Mouse (Mus musculus) hindlimb bud, embryonic 11.5 days (tissue): ENCODE data around the gene Hipk2.

Source experiments
- DNase-seq: peaks from one replicate; pipeline ENCODE4 v3.0.0-alpha.2; 2012; ENCODE audit warnings: low read depth, low spot score; ENCODE audit errors: extremely low spot score

Hipk2 gene

DNA sequence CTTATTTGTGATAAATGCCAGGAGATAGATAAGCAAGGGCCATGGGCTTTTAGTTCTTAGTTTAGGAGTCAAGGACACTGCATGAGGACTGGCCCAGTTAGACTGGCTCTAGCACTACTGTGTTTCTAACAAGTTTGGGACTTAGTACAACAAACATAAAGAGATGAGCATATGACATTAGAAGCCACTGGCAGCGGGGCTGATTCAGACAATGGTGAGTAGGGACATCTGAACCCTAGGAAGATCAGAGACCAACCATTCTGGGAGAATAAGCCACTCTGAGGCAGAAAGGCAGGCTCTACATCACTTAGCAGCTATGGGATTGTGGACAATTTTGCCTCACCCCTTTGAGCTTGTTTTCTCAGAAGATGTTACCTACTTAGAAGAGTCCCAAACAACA lies 79.6 kb downstream of the Hipk2 start:
- DNase-seq, result no peak

DNA sequence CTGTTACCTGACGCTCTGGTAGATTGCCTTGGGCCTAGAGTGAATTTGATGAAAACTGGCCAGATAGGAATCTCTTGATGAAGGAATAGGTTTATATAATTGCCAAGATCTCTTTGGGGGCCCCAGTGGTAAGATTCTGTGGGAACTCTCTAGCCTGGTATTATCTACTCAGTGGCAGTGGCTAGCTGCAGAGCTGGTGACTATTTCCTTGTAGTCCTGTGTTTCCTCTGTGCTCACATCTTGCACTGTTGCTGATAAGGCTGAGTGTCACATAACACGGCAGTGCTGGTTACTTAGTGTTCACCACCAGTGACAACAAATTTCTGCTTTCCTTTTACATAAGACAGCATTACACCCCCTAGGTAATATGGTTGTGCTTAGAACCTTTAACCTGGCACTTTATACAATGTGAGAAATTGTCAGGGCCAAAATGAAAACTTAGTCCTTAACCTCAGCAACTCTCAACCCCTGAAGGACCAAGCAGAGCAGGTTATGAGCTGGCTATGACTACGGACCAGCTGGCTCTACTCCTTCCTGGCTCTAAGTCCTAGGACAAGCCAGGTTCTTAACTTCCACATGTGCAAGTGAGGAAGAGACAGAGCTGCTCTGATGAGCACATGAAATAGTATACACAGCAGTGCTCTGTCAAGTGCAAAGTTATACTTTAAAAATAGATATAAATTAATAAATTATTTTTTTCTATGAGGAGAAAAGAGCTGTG lies 80.7 kb downstream of the Hipk2 start:
- DNase-seq, result no peak

DNA sequence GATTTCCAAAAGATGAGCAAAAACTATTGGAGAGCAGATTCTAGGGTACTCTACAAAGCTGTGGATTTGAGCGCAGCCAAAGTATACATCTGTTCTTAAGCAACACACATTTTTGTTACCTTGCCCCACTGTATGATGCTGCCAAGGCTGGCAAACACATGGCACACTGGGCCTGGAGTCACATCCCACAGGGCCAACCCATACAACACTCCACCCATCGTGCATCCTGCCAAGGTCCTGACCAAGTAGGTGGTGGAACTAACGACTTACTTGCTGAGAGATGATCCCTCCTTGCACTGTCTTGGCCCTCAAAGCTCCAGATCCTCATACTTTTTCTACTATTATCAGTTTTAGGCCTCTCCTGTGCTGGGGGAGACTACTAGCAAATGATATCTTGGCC lies 83.0 kb downstream of the Hipk2 start:
- no peak for DNase-seq

DNA sequence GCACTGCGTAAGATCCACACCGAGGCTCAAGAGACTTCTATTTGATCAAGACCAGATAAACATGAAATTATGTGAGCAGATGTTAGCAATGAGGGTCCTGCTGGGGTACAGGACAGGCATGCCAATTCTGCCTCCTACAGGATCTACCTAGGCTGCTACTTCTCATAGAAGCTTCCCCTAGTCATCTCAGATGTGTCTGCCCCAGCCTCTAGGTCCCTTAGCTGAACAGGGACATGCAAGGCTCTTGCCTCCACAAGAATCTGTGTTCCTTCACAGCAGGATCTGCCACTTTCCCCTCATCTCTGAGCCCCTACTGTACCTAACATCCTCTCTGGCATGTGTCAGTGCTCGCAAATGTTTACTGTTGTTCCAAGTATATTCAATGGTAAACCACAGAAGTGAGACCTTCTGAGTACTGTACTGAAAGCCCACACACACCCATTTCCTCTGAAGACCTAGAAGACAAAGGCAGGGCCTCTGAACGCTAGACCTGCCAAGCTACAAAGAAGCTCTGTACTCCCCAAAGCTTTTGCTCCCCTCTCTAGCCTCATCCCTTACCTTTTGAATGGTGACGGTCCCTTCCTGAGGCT lies 86.6 kb downstream of the Hipk2 start:
- no peak for DNase-seq

DNA sequence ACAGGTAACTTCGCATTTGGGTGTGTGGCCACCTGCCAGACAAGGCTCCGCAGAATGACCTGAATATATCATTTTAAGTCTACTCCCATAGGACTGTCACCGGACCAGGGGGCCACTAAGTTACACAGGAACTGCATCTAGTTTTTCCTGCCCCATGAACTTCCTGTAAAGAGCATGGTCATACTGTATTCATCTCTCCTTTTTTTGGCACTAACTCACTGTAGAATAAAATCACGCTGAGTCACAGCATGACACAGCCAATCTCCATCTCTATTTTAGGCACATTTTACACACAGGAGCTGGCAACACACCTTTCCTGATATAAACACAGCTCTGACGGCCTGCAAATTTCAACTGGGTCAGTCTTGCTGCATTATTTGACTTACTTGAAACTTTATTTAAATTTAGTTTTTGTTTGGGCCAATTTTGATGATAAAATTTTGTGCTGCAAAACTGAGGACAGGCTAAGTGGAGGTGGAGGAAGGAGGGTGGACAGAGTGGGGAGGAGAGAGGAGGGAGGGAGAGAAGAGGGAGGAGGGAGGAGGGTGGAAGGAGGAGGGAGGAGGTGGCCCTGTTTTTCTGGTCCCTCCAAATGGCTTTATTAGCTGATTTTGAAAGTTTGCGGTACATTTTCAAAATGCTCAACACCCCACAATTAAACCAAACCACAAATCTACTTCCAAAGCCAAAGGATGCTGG lies 88.0 kb downstream of the Hipk2 start:
- DNase-seq, result no peak

DNA sequence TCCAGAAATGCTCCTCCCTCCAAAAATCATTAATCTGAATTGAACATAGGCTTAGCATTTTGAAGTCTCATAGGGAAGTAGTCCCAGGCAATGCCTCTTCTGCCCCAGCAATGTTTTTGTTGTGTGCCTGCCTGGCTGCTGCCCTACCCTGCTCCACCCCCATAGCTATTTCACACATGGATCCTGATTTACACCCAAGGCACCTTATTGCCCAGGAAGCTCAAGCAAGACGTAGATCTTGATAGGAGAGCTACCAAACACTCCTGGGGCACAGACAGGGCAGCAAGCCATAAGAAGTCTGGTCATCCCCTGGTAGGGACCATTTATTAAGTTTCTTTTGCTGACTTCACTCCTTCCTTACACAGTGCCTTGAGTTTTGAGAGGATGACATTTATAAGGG lies 88.8 kb downstream of the Hipk2 start:
- DNase-seq, result no peak

DNA sequence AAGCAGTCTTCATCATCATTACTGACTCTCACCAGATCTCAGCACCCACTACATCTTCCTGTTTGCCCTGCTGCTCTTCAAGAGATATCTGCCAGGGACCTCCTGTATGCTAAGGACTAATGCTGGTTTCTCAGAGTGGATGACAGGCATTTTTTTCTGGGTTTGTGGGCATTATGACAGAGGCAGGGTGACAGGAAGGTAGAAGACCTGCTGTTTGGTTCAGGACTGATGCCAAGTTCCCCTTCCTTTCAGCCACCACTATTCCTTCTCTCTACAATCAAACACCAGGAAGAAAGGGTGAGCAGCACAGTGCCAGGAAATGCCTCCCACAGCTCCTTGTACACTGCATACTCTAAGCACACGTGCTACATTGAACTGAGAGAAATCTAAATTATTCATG lies 90.2 kb downstream of the Hipk2 start:
- DNase-seq, result no peak

DNA sequence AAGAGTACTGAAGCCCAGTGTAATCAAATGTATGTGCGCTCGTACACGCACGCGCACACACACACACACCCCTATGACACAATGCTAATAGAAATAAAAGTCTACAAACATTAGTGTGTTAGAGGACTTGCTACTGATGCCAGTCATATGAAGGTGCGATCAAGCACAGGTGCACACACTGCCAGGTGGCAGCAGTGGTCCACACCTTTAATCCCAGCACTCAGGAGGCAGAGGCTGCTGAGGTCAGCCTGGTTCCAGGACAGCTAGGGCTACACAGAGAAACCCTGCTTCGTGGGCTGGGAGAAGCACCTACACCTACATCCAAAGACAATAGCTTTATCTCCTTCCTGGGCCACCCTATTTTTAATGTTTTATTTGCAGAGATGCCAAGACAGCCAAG lies 96.6 kb downstream of the Hipk2 start:
- no peak for DNase-seq

DNA sequence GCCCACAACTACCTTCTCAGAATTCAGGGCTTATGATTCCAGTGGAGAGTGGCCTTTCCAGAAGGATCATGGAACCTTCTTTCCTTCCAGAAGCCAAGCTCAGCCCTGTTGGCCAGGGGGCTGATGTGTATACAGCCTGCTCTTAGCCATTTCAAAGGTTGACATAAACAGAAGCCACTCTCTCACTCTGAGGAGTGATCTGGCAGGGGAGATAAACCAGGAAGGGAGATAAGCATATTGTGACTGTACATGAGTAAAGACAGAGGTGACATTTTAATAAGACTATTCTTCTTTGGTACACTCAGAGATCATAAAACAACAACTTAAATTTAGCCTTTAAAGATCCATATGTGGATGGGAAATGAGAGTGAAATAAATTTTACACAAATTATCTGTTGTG lies 97.1 kb downstream of the Hipk2 start:
- no peak for DNase-seq

DNA sequence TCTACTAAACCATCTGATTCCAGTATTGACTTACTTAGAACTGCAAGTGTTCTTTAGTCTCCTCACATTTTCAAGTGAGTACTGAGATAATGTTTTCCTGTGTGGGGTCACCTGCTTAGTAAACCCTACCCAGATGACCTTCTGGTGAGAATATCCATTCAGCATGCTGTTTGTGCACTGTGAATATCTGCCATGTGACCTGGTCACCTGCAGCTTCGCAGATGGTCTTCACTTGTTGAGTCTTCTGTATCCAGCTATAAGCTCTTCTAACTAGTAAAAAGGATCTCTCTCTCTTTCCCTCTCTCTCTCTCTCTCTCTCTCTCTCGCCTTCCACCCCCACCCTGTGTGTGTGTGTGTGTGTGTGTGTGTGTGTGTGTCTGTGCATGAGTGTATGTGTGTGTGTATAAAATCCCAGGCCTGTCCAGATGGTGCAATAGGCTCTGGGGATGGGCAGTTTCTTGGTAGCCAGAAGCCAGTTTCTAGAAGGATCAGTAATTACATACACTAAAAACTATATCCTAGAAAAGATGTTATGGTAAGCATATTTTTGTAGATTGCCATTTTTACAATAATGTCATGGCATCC lies 99.9 kb downstream of the Hipk2 start:
- DNase-seq, result no peak

DNA sequence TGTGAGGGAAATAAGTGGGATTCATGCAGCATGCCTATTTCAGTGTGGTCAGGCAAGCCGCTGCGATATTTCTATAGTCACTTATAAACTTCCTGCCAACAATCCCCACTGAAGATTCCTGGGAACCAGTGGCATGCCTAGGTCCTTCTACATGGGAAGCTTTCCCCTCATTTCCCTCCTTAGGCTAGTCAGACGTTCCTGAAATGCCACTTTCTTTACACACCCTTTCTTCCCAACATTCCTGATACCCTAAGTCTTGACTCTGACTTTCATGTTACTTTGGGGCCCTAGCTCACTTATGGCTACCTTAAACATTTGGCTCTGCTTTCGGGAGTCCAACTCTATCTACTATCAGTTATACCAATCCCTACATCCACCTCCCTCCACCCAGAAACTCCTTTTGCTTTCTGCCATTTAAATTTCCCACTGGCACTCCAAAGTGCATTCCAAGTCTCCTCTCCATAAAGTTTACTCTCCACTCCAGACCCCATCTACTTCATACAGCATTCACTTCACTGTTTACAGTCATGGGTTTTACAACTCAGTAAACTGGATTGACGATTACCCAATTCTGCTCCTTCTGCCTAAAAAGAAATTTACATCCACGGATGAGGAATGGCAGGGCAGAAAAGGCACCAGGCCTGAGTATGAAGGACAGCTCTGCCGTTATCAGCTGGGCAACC lies 103.0 kb downstream of the Hipk2 start:
- DNase-seq, result no peak

DNA sequence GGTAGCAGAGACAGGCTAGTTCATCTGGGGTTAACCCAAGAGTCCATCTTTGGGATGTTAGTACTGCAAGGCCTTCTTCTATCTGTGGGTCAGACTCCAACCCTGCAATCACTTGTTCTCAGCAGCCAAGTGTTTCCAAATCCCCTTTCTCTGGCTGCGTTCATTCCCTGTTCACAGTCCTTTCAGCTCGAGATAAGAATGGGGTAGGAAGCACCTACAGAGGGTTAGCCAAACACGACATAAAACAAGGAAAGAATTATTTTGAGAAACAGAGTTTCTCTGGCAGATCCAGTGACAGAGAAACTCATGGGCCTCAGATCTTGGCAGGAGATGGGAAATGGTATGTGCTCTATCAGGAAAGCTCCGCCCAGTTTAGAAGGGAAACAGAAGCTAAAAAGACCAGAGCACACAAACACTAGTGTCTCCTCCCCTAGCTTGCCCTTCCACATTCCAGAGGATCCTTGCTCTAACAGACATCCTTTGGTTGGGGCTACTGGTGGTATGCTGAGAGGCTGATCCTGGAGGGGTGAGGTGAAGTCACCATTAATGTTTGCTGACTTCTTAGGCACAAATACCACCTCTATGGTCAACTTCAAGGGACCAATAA lies 104.8 kb downstream of the Hipk2 start:
- DNase-seq, result no peak

DNA sequence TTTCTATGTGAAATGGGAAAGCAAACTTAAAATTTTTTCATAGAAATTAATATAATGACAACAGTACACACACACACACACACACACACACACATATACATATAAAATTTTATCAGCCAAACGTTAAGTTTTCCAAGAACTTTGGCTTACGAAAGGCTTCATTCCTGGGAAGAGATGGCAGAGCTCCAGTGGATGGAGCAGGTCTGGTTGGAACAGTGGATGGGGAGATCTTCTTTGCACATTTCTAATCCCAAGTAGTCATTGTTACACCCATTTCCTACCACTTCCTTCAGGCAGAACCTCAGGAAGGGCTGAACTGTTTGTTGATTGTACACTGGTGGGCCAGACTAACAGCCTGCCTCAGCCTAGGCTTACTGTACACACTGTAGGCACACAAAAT lies 106.3 kb downstream of the Hipk2 start:
- DNase-seq, result no peak

DNA sequence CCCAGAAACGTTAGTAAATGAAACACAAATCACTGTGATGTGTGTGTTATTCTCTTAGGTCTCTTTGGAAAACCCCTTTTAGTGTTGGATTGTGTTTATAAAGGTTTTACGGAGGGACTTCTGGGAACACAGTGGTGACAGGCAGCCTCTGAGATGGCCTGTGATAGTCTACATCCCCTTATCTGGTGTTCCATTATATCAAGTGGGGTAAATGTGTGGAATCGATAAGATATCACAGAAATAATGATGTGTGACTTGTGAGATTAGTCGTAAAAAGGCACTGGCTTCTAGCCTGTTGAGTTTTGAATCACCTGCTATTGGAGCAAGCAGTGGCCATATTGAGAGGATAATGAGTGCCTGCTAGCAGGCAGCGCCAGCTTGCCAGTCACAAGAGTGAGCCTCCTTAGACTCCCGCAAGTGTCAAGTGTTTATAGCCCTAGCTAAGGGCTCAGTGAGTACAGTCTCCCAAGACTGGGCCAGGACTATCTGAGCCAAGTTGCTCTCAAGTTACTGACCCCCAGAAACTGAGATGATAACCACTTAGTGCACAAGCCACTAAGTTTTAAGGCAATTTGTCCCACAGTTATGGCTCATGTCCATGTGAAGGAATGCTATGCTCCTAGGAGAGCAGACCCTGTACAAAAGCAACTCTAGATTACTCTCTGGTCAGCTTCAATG lies 113.2 kb downstream of the Hipk2 start:
- DNase-seq, result no peak

DNA sequence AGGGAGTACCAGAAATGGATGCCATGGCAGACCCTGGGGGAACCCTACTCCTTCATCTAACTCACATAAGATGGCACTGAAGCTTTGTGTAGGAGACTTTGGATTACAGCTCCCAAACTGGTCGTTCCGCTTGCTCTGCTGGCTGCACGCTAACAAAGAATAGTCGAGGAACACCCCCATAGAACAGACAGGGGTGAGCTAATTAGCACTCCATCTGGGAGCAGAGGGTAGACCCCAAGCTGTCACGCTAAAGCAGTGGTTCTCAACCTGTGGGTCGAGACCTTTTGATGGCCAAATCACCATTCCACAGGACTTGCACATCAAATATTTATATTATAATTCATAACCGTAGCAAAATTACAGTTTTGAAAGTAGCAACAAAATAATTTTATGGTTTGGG lies 114.0 kb downstream of the Hipk2 start:
- DNase-seq, result no peak

DNA sequence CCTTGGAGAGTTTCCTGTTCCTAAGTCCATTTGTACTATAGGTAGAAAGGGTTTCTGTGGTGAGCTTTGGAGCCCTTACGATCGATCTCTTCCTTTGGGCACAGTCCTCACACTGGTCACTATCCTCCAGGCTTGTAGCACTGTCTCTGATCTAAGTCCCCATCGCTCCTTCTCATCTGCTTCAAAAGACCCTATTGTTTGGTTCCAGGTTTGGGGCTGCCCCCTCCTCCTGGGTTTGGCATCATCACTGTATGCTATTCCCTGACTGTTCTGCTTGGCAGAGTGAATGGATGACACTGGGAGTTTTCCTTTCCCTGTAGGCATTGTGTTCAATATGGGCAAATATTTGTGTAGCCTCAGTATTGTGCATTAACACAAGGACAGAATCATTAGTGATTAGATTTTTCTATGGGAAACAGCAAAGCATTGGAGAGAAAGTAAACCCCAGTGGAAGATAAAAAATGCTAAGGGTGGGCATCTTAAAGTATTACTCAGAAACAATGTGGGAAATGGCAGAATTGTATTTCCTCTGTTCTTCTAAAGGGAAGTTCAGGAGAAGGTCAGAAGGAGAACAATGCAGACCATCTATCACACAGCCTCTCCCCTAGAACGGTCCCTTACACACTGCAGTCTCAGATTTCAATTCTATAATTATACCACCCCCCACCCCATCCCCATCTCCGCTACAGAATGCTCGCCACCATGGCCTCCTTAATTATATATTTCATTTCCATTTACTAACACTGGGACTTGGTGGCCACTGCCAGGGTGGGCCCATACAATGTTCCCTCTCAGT lies 114.9 kb downstream of the Hipk2 start:
- DNase-seq, result no peak

DNA sequence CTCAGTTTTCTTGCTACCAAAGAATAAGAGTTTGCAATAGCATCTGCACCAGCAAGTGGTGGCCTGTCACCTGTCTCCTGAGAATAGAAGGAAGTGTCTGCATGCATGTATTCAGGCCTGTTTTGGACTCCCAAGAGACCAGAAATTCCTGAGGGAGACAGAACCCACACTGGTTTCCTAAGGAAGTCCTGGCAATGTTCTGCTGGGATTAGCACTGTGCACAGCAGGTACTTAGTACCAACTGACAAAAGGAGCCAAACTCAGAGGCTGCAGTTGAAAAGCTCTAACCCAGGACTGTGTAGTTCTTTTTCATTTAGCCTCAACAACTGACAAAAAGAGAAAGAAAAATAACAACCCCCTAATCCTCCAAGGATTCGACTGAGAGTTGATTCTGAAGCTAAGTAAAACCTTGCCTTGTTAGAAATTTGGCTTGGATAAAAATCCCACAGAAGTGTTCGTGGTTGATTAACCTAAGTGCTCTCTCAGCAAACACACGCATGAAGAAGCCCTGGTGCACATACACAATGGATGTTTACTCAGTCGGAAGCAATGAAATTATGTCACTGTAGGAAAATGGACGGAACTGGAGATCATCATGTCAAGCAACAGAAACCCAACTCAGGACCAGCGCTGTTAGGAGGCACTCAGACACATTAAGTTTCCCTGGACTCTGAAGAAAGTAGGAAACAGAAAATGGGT lies 115.9 kb downstream of the Hipk2 start:
- no peak for DNase-seq

DNA sequence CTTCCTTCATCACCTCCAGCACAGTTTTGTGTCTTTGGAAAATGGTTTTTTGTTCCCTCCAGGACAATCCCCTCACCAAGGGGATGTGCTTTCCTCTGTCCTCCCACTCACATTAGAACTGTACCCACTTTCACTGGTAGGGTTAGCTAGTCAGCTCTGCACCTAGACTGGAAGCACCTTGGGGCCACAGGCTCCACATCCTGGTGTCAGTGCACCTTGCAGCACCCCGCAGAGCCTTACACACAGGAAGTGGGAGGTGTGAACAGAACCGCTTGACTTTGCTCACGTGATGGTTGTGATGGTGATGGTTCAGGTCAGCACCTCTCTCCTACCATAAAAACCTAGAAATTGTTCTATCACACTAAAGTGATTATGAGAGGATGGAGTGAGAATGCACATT lies 116.8 kb downstream of the Hipk2 start:
- DNase-seq, result no peak

DNA sequence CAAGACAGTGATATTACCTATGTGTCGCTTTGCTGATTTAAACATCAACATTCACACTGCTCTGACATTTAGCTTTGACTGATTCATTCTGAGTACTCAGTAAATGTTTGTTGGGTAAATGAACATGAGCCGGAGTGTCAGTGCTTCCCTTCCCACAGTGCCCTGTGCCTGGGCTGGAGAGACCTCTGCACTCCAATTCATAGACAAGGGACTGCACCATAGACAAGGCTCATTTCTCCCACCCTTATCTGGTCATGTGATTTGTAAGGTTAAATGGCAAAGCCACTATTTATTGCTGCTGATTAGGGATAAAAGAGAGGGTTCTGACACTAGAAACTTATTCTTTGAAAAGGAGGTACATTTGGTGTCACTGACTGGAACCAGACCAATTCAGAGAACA lies 118.4 kb downstream of the Hipk2 start:
- no peak for DNase-seq
